Mouse (Mus musculus) bone marrow macrophage, adult 2 months (primary cell): ENCODE data around the gene Igfbp2.

Experiments
- CTCF ChIP-seq: IDR thresholded peaks from 2 replicates; pipeline ENCODE4 v1.5.1; 2012; ENCODE audit warnings: low read depth, mild to moderate bottlenecking, low read length, moderate library complexity
- POLR2A ChIP-seq: IDR thresholded peaks from 2 replicates; pipeline ENCODE4 v1.6.1; 2012; ENCODE audit warnings: mild to moderate bottlenecking, low read depth, low read length, borderline replicate concordance

- no peak for TF ChIP-seq CTCF
- TF ChIP-seq POLR2A = no peak
Measured at GRCm38 (mm10) chr1:72862248-72862647, 37.9 kb downstream of the Igfbp2 start.
